Mouse (Mus musculus) lung, postnatal 36 days (tissue): ENCODE data around the gene Otub2.

Source experiments
- DNase-seq: peaks from one replicate; pipeline ENCODE4 v3.0.0; 2022; ENCODE audit warnings: mixed read lengths

Gene Otub2

GRCm38 (mm10) chr12:103388505-103389347, at the start of gene Otub2:
TSS of gene Otub2 (plus strand) at chr12:103388682.
- peak; percentile 99 for DNase-seq

GRCm38 (mm10) chr12:103341212-103341611, 47.3 kb upstream of the Otub2 start:
- peak; percentile 53 for DNase-seq

- DNase-seq: peak; percentile 72
Measured at GRCm38 (mm10) chr12:103343456-103343855, 45.0 kb upstream of the Otub2 start.

GRCm38 (mm10) chr12:103344934-103345333, 43.5 kb upstream of the Otub2 start:
- no peak for DNase-seq

- DNase-seq: no peak
Measured at GRCm38 (mm10) chr12:103346945-103347344, 41.5 kb upstream of the Otub2 start.

GRCm38 (mm10) chr12:103347406-103347805, 41.1 kb upstream of the Otub2 start:
- DNase-seq: no peak

- peak; percentile 90 for DNase-seq
Measured at GRCm38 (mm10) chr12:103348506-103348905, 40.0 kb upstream of the Otub2 start.

- no peak for DNase-seq
Measured at GRCm38 (mm10) chr12:103352735-103353134, 35.7 kb upstream of the Otub2 start.

GRCm38 (mm10) chr12:103353538-103353937, 34.9 kb upstream of the Otub2 start:
- DNase-seq: no peak

- DNase-seq: no peak
Measured at GRCm38 (mm10) chr12:103355746-103356414, 32.6 kb upstream of the Otub2 start, which contains the start of gene Asb2. TSS of gene Asb2 (minus strand) at chr12:103356001.

- no peak for DNase-seq
Measured at GRCm38 (mm10) chr12:103356415-103356748, 32.1 kb upstream of the Otub2 start.

- no peak for DNase-seq
Measured at GRCm38 (mm10) chr12:103358216-103358615, 30.3 kb upstream of the Otub2 start.

- no peak for DNase-seq
Measured at GRCm38 (mm10) chr12:103358951-103359801, 29.3 kb upstream of the Otub2 start.

GRCm38 (mm10) chr12:103360812-103361211, 27.7 kb upstream of the Otub2 start:
- no peak for DNase-seq

- no peak for DNase-seq
Measured at GRCm38 (mm10) chr12:103361539-103362307, 26.8 kb upstream of the Otub2 start.

GRCm38 (mm10) chr12:103362336-103362735, 26.1 kb upstream of the Otub2 start:
- no peak for DNase-seq

- no peak for DNase-seq
Measured at GRCm38 (mm10) chr12:103367171-103367570, 21.3 kb upstream of the Otub2 start.

- peak; percentile 82 for DNase-seq
Measured at GRCm38 (mm10) chr12:103367620-103368325, 20.7 kb upstream of the Otub2 start.

GRCm38 (mm10) chr12:103368326-103368669, 20.2 kb upstream of the Otub2 start:
- DNase-seq: no peak

- no peak for DNase-seq
Measured at GRCm38 (mm10) chr12:103368777-103369176, 19.7 kb upstream of the Otub2 start.

- DNase-seq: no peak
Measured at GRCm38 (mm10) chr12:103370861-103371260, 17.6 kb upstream of the Otub2 start.

GRCm38 (mm10) chr12:103371711-103372110, 16.8 kb upstream of the Otub2 start:
- DNase-seq: peak; percentile 75
